Mouse (Mus musculus) cortical plate, adult 2 months (tissue): ENCODE measurements around the gene Prr5l.

Experiments used
- CTCF ChIP-seq: fragments of 200-500 bp; IDR thresholded peaks from 2 replicates; pipeline ENCODE4 v1.5.1; 2011; ENCODE audit warnings: mild to moderate bottlenecking, control low read depth, low read length; ENCODE audit not compliant: insufficient read depth; ENCODE audit errors: extremely low read depth
- POLR2A ChIP-seq: fragments of 200-500 bp; IDR thresholded peaks from 2 replicates; pipeline ENCODE4 v1.6.1; 2011; ENCODE audit warnings: mild to moderate bottlenecking, low read length, control low read depth; ENCODE audit not compliant: insufficient read depth; ENCODE audit errors: extremely low read depth

DNA sequence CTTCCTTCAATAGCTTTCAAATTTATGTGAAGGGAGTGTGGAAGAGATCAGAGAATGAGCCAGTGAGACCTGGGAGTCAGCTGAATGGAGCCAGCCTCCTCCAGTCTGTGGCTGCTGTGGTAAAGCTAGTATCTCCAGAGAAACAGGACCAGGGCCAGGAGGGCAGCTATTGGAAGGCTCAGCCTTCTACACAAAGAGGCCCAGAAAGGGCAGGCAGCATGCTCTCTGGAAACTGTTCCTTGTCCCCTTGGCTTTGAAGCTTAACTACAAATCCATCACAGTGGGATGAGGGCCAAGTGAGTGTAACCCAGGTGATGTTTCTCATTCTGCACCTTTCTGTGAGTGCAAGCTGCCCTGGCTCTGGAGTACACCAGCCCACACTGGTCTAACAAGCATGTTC lies 155.0 kb downstream of the Prr5l start:
- TF ChIP-seq CTCF: no peak
- TF ChIP-seq POLR2A: no peak
